Mouse (Mus musculus): ENCODE data around the gene Fam118b. TPM values are rescaled to one million over a fixed set of nuclear protein-coding genes. Genes with fewer than 3 reads are reported as not detected.

Gene Fam118b
- total and polyA plus RNA-seq, 2 experiments from 2014 or later: 29.4 to 37.4 TPM

- ATAC-seq (ENCODE audit: low FRiP score): no peak
- Histone ChIP-seq H3K4me1 (ENCODE audit: insufficient read depth, low read length) (no peaks in the 10 kb centered on the region), H3K9me3 (ENCODE audit: low read length) (no peaks in the 10 kb centered on the region), H3K9ac (replicated peaks; ENCODE audit: low read length, poor library complexity, severe bottlenecking) (no peak overlapping the region), H3K4me2 (ENCODE audit: low read depth, low read length, poor library complexity, severe bottlenecking) (no peak overlapping the region), H3K27me3 (ENCODE audit: insufficient read depth, low read length) (no peaks in the 10 kb centered on the region), H3K27ac (ENCODE audit: low read depth, low read length) (no peak overlapping the region), H3K36me3 (ENCODE audit: insufficient read depth, low read length) (no peaks in the 10 kb centered on the region), H3K4me3 (ENCODE audit: low read depth, low read length) (no peak overlapping the region)
- TF ChIP-seq CTCF (IDR thresholded peaks at IDR 0.05): no peak
- 96% methylated on average over 7 of the region's 7 CpGs for WGBS
- no peak for DNase-seq (ENCODE audit: low spot score)
These were observed 10.2 kb downstream of the Fam118b start for GRCm38 (mm10) chr9:35257365-35257764.

GRCm38 (mm10) chr9:35249476-35249875 lies 18.1 kb downstream of the Fam118b start:
- Histone ChIP-seq H3K27me3 (ENCODE audit: insufficient read depth, low read length) (no peaks in the 10 kb centered on the region), H3K9ac (replicated peaks; ENCODE audit: low read length, poor library complexity, severe bottlenecking) (no peak overlapping the region), H3K4me3 (ENCODE audit: low read depth, low read length) (no peak overlapping the region), H3K4me1 (ENCODE audit: insufficient read depth, low read length) (no peaks in the 10 kb centered on the region), H3K36me3 (ENCODE audit: insufficient read depth, low read length) (no peaks in the 10 kb centered on the region), H3K9me3 (ENCODE audit: low read length) (no peaks in the 10 kb centered on the region), H3K4me2 (ENCODE audit: low read depth, low read length, poor library complexity, severe bottlenecking) (no peak overlapping the region), H3K27ac (ENCODE audit: low read depth, low read length) (no peak overlapping the region)
- ATAC-seq (ENCODE audit: low FRiP score) (no peak), DNase-seq (ENCODE audit: low spot score) (peak; percentile 15)
- TF ChIP-seq CTCF (IDR thresholded peaks at IDR 0.05): no peak

- Histone ChIP-seq H3K4me1 (ENCODE audit: insufficient read depth, low read length) (no peaks in the 10 kb centered on the region), H3K9ac (replicated peaks; ENCODE audit: low read length, poor library complexity, severe bottlenecking) (no peak overlapping the region), H3K4me2 (ENCODE audit: low read depth, low read length, poor library complexity, severe bottlenecking) (no peak overlapping the region), H3K9me3 (ENCODE audit: low read length) (no peaks in the 10 kb centered on the region), H3K27me3 (ENCODE audit: insufficient read depth, low read length) (no peaks in the 10 kb centered on the region), H3K4me3 (ENCODE audit: low read depth, low read length) (no peak overlapping the region), H3K36me3 (ENCODE audit: insufficient read depth, low read length) (no peaks in the 10 kb centered on the region), H3K27ac (ENCODE audit: low read depth, low read length) (no peak overlapping the region)
- ATAC-seq (ENCODE audit: low FRiP score): no peak
- 100% methylated on average over 2 of the region's 2 CpGs for WGBS
- DNase-seq (ENCODE audit: low spot score): no peak
- no peak for TF ChIP-seq CTCF (IDR thresholded peaks at IDR 0.05)
These were observed 20.2 kb downstream of the Fam118b start for GRCm38 (mm10) chr9:35247405-35247804.

- no peak for DNase-seq (ENCODE audit: low spot score)
- Histone ChIP-seq H3K4me1 (ENCODE audit: insufficient read depth, low read length) (no peaks in the 10 kb centered on the region), H3K9ac (replicated peaks; ENCODE audit: low read length, poor library complexity, severe bottlenecking) (no peak overlapping the region), H3K9me3 (ENCODE audit: low read length) (no peaks in the 10 kb centered on the region), H3K4me2 (ENCODE audit: low read depth, low read length, poor library complexity, severe bottlenecking) (no peak overlapping the region), H3K4me3 (ENCODE audit: low read depth, low read length) (no peak overlapping the region), H3K36me3 (ENCODE audit: insufficient read depth, low read length) (peaks cover 4% of the 10 kb centered on the region; the same call in 1 of the 2 replicates), H3K27me3 (ENCODE audit: insufficient read depth, low read length) (no peaks in the 10 kb centered on the region), H3K27ac (ENCODE audit: low read depth, low read length) (no peak overlapping the region)
- WGBS: 67% methylated on average over 1 of the region's 1 CpGs
- no peak for ATAC-seq (ENCODE audit: low FRiP score)
- TF ChIP-seq CTCF (IDR thresholded peaks at IDR 0.05): peak; percentile 32
These were observed 27.9 kb downstream of the Fam118b start for GRCm38 (mm10) chr9:35239734-35240133.

- 85% methylated on average over 6 of the region's 6 CpGs for WGBS
- H3K36me3 ChIP-seq (ENCODE audit: insufficient read depth, low read length): peaks cover 10% of the 10 kb centered on the region
- ATAC-seq (ENCODE audit: low FRiP score) (no peak), DNase-seq (ENCODE audit: low spot score) (no peak)
- no peak overlapping the region for H3K4me3 ChIP-seq (ENCODE audit: low read depth, low read length)
- no peaks in the 10 kb centered on the region for H3K27me3 ChIP-seq (ENCODE audit: insufficient read depth, low read length)
- no peak overlapping the region for H3K4me2 ChIP-seq (ENCODE audit: low read depth, low read length, poor library complexity, severe bottlenecking)
- no peak for TF ChIP-seq CTCF (IDR thresholded peaks at IDR 0.05)
- no peak overlapping the region for H3K9ac ChIP-seq (replicated peaks; ENCODE audit: low read length, poor library complexity, severe bottlenecking)
- no peaks in the 10 kb centered on the region for H3K9me3 ChIP-seq (ENCODE audit: low read length)
- H3K27ac ChIP-seq (ENCODE audit: low read depth, low read length): peak overlapping the region; percentile 20; the same call in 1 of the 2 replicates
- no peaks in the 10 kb centered on the region for H3K4me1 ChIP-seq (ENCODE audit: insufficient read depth, low read length)
These were observed 28.6 kb downstream of the Fam118b start for GRCm38 (mm10) chr9:35238915-35239571.

- Histone ChIP-seq H3K4me1 (ENCODE audit: insufficient read depth, low read length) (no peaks in the 10 kb centered on the region), H3K27me3 (ENCODE audit: insufficient read depth, low read length) (no peaks in the 10 kb centered on the region), H3K4me3 (ENCODE audit: low read depth, low read length) (no peak overlapping the region), H3K27ac (ENCODE audit: low read depth, low read length) (no peak overlapping the region), H3K9ac (replicated peaks; ENCODE audit: low read length, poor library complexity, severe bottlenecking) (no peak overlapping the region), H3K9me3 (ENCODE audit: low read length) (no peaks in the 10 kb centered on the region), H3K4me2 (ENCODE audit: low read depth, low read length, poor library complexity, severe bottlenecking) (no peak overlapping the region), H3K36me3 (ENCODE audit: insufficient read depth, low read length) (peaks cover 14% of the 10 kb centered on the region)
- no peak for TF ChIP-seq CTCF (IDR thresholded peaks at IDR 0.05)
- DNase-seq (ENCODE audit: low spot score) (no peak), ATAC-seq (ENCODE audit: low FRiP score) (no peak)
- WGBS: 93% methylated on average over 1 of the region's 1 CpGs
These were observed 29.2 kb downstream of the Fam118b start for GRCm38 (mm10) chr9:35238371-35238770.

Data from midbrain, postnatal 0 days (tissue).